Comparison of ENCODE assay signal across 11 mouse cellular contexts in genomic region chr10:18445603-18446358, GRCm38 (mm10).
DNase-seq lines count a peak whose midpoint lies in the region; ATAC-seq lines count a peak whose summit lies in the region.
"Had no signal": no experiment of that assay in that cellular context is flagged by ENCODE, and none has a peak within 500 bp of the region (broad histone marks: within the 10 kb centered on the region; RNA-seq: fewer than 3 reads in every experiment).

No protein-coding gene starts in this region.

- WGBS in heart, embryonic 15.5 days: 32% methylated on average over 6 of the region's 6 CpGs
- WGBS in forebrain, embryonic 14.5 days: 10% methylated on average over 6 of the region's 6 CpGs
- WGBS in midbrain, embryonic 14.5 days: 9% methylated on average over 6 of the region's 6 CpGs

- no peaks in the 10 kb centered on the region for H3K36me3 ChIP-seq in heart, embryonic 15.5 days
- H3K36me3 ChIP-seq in forebrain, embryonic 14.5 days (ENCODE audit: control insufficient read depth, insufficient read depth, low read length): no peaks in the 10 kb centered on the region
- H3K36me3 ChIP-seq in midbrain, embryonic 14.5 days (ENCODE audit: control insufficient read depth, insufficient read depth, low read length): no peaks in the 10 kb centered on the region

- H3K4me2 ChIP-seq in heart, embryonic 15.5 days: peak overlapping the region; percentile 49
- peak overlapping the region; percentile 20; the same call in 1 of the 2 replicates for H3K4me2 ChIP-seq in forebrain, embryonic 14.5 days (ENCODE audit: low read length)
- H3K4me2 ChIP-seq in midbrain, embryonic 14.5 days (ENCODE audit: low read length): peak overlapping the region; percentile 22; the same call in 1 of the 2 replicates

- H3K4me3 ChIP-seq in heart, embryonic 15.5 days: no peak overlapping the region
- H3K4me3 ChIP-seq in forebrain, embryonic 14.5 days (ENCODE audit: low read depth, low read length): no peak overlapping the region
- no peak overlapping the region for H3K4me3 ChIP-seq in midbrain, embryonic 14.5 days (replicated peaks; ENCODE audit: low read depth, low read length)

- H3K27ac ChIP-seq in heart, embryonic 15.5 days: peak overlapping the region; percentile 93
- H3K27ac ChIP-seq in forebrain, embryonic 14.5 days (ENCODE audit: low read depth, low read length): peak overlapping the region; percentile 36; the same call in 1 of the 2 replicates
- 0 out of 2 replicates have a peak overlapping the region, but pooled peaks have one; percentile 42 for H3K27ac ChIP-seq in midbrain, embryonic 14.5 days (replicated peaks; ENCODE audit: low read depth, low read length)

- no peaks in the 10 kb centered on the region for H3K9me3 ChIP-seq in heart, embryonic 15.5 days (replicated peaks)
- H3K9me3 ChIP-seq in forebrain, embryonic 14.5 days (replicated peaks; ENCODE audit: control insufficient read depth, low read length): no peaks in the 10 kb centered on the region
- no peaks in the 10 kb centered on the region for H3K9me3 ChIP-seq in midbrain, embryonic 14.5 days (ENCODE audit: control insufficient read depth, low read length)

- ATAC-seq in heart, embryonic 15.5 days (replicated peaks; ENCODE audit: insufficient number of reproducible peaks, insufficient read depth, low FRiP score, low read depth): no peak
- peak; percentile 80 for ATAC-seq in forebrain, embryonic 14.5 days
- ATAC-seq in midbrain, embryonic 14.5 days (ENCODE audit: low FRiP score, low TSS enrichment): peak; percentile 76; the same call in 1 of the 2 replicates

- peaks cover 51% of the 10 kb centered on the region for H3K4me1 ChIP-seq in heart, embryonic 15.5 days (replicated peaks)
- peaks cover 15% of the 10 kb centered on the region for H3K4me1 ChIP-seq in forebrain, embryonic 14.5 days (ENCODE audit: control insufficient read depth, insufficient read depth, low read length)
- H3K4me1 ChIP-seq in midbrain, embryonic 14.5 days (ENCODE audit: control insufficient read depth, insufficient read depth, low read length): peaks cover 16% of the 10 kb centered on the region; the same call in 1 of the 2 replicates

- H3K9ac ChIP-seq in heart, embryonic 15.5 days: 0 out of 2 replicates have a peak overlapping the region, but pooled peaks have one; percentile 30
- H3K9ac ChIP-seq in forebrain, embryonic 14.5 days (ENCODE audit: low read length): no peak overlapping the region
- H3K9ac ChIP-seq in midbrain, embryonic 14.5 days (replicated peaks; ENCODE audit: low read length): no peak overlapping the region

- DNase-seq in heart, postnatal 4 days: no peak
- peak; percentile 32 for DNase-seq in ZHBTc4 (ENCODE audit: low read depth, low spot score)
- peak; percentile 67 for DNase-seq in forebrain, embryonic 14.5 days (ENCODE audit: low spot score)
- peak; percentile 61 for DNase-seq in midbrain, embryonic 14.5 days
- no peak for DNase-seq in ovary, adult 18-20 months (ENCODE audit: low spot score)
- DNase-seq in thymus, postnatal 10 days (ENCODE audit: low spot score in 2 of 2): no peak
- no peak for DNase-seq in layer of hippocampus, adult 9-11 months
- DNase-seq: cerebellum, adult 18-20 months; thymus, postnatal 14 days had no signal

- no peaks in the 10 kb centered on the region for H3K27me3 ChIP-seq in heart, embryonic 15.5 days
- H3K27me3 ChIP-seq in forebrain, embryonic 14.5 days (replicated peaks; ENCODE audit: control insufficient read depth, insufficient read depth, low read length): no peaks in the 10 kb centered on the region
- no peaks in the 10 kb centered on the region for H3K27me3 ChIP-seq in midbrain, embryonic 14.5 days (ENCODE audit: control insufficient read depth, insufficient read depth, low read length)
- H3K27me3 ChIP-seq: CH12.LX had no signal

Comparison
In these comparisons a context has a peak if more than half of its experiments do, and no peak if none do; other contexts are left out.
1. H3K27ac ChIP-seq: peak in every context shown above with its lines; median percentile 93 in heart, embryonic 15.5 days; 42 in midbrain, embryonic 14.5 days; 36 in forebrain, embryonic 14.5 days.
2. DNase-seq: peak in ZHBTc4 (single experiment), forebrain, embryonic 14.5 days (single experiment) and midbrain, embryonic 14.5 days (single experiment); none in heart, postnatal 4 days (single experiment), ovary, adult 18-20 months (single experiment), thymus, postnatal 10 days (0 of 2) and layer of hippocampus, adult 9-11 months (single experiment).
3. Peak in every context shown above with its lines, with median percentiles within 50 percentile points of each other: H3K4me2 ChIP-seq.